Mouse (Mus musculus) lung, postnatal 0 days (tissue): Measurements from ENCODE around the gene Fyb2. TPM values are rescaled to one million over a fixed set of nuclear protein-coding genes. Genes with fewer than 3 reads are reported as not detected.
"Not testable (repeated sequence)": the region's sequence is repeated elsewhere in the genome, so short reads cannot be mapped to it uniquely, and the experiment has no call there.

Source experiments
- ATAC-seq: fragments of 200-750 bp; cut with Nextera tagmentation; 2 replicates; pipeline ENCODE4 v1.8.0; 2017; ENCODE audit warnings: moderate library complexity
- DNase-seq: peaks from one replicate; pipeline ENCODE4 v3.0.0-alpha.2; 2016; ENCODE audit warnings: low spot score
- H3K27ac ChIP-seq: fragments of 300-500 bp; sonication (generic); 2 replicates; pipeline ENCODE4 v1.5.1; 2014; ENCODE audit warnings: antibody characterized with exemption, mild to moderate bottlenecking, low read length, mixed read lengths
- H3K27me3 ChIP-seq: fragments of 300-500 bp; sonication (generic); replicated peaks from 2 replicates; pipeline ENCODE4 v1.6.1; 2014; ENCODE audit warnings: low read length, mixed read lengths; ENCODE audit not compliant: insufficient read depth
- H3K36me3 ChIP-seq: fragments of 300-500 bp; sonication (generic); 2 replicates; pipeline ENCODE4 v1.6.1; 2014; ENCODE audit warnings: low read length, mixed read lengths; ENCODE audit not compliant: insufficient read depth
- H3K4me1 ChIP-seq: fragments of 300-500 bp; sonication (generic); 2 replicates; pipeline ENCODE4 v1.6.1; 2014; ENCODE audit warnings: antibody characterized with exemption, low read depth, low read length, mixed read lengths; ENCODE audit not compliant: insufficient read depth
- H3K4me2 ChIP-seq: fragments of 300-500 bp; sonication (generic); replicated peaks from 2 replicates; pipeline ENCODE4 v1.6.1; 2014; ENCODE audit warnings: low read depth, mild to moderate bottlenecking, low read length, moderate library complexity, mixed read lengths
- H3K4me3 ChIP-seq: fragments of 300-500 bp; sonication (generic); 2 replicates; pipeline ENCODE4 v1.5.1; 2014; ENCODE audit warnings: low read depth, low read length
- H3K9ac ChIP-seq: fragments of 300-500 bp; sonication (generic); replicated peaks from 2 replicates; pipeline ENCODE4 v1.6.1; 2014; ENCODE audit warnings: low read depth, mild to moderate bottlenecking
- H3K9me3 ChIP-seq: fragments of 300-500 bp; sonication (generic); 2 replicates; pipeline ENCODE4 v1.6.1; 2016; ENCODE audit warnings: low read length, mixed read lengths
- CTCF ChIP-seq: IDR thresholded peaks from 2 replicates; pipeline ENCODE4 v1.5.1; 2016; ENCODE audit warnings: antibody characterized with exemption, mild to moderate bottlenecking
- EP300 ChIP-seq: IDR thresholded peaks from 2 replicates; pipeline ENCODE4 v1.6.1; 2016; ENCODE audit warnings: antibody characterized with exemption, mild to moderate bottlenecking, control low read depth
- WGBS: fragments of 180-500 bp; shearing (Covaris S2); extraction: QIAGEN DNeasy Blood & Tissue Kit; methylation state at CpG from one replicate; pipeline ENCODE4 v1.1.7; 2014; 5-methylcytosine and 5-hydroxymethylcytosine counted together
- polyA plus RNA-seq: library from polyadenylated mRNA; unstranded; fragments of >200 nt; fragmentation: Nextera tagmentation; extraction: Ambion mirVana; gene quantifications from 2 replicates; pipeline ENCODE4 v1.2.1, GENCODE M21; 2015

The Fyb2 gene
- polyA plus RNA-seq, 1 experiment from 2014 or later: 0.08 TPM

DNA sequence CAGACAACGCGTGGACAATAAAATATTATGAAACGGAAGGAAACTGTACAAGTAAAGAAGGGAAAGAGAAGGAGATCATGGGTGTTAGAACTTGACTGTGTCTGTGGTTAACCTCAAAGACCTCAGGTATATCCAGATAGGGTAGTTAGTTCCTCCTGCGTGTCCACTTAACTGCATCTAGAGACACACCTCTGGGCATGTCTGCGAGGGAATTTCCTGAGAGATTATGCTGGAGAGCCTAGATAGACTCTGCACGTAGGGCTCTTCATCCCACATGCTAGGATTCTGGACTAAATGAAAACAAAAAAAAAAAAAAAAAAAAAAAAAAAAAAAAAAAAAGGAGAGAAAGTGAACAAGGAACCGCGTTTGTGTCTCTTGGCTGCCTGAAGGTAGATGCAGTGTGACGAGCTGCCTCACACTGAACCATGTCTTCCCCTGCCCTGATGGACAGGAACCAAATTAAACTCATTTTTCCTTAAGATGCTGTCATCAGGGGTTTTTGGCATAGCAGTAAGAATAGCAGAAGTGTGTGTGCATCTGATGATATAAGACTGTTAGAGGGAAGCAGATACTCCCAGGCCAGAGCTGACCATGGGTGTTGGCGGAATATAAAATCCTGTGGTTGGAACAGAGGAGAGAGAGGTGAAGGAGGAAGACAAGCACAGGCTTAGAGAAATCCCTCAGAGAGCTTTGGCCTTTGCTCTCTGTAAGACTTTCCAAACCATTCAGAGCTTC is 80.1 kb downstream of the Fyb2 start:
- no peak overlapping the region for H3K4me3 ChIP-seq
- WGBS: 82% methylated on average over 10 of the region's 10 CpGs
- TF ChIP-seq CTCF: no peak
- no peak for TF ChIP-seq EP300
- no peaks in the 10 kb centered on the region for H3K36me3 ChIP-seq
- H3K9me3 ChIP-seq: no peaks in the 10 kb centered on the region
- ATAC-seq (no peak), DNase-seq (no peak)
- H3K4me1 ChIP-seq: no peaks in the 10 kb centered on the region
- H3K27ac ChIP-seq: no peak overlapping the region
- H3K27me3 ChIP-seq: no peaks in the 10 kb centered on the region
- no peak overlapping the region for H3K4me2 ChIP-seq
- H3K9ac ChIP-seq: no peak overlapping the region

DNA sequence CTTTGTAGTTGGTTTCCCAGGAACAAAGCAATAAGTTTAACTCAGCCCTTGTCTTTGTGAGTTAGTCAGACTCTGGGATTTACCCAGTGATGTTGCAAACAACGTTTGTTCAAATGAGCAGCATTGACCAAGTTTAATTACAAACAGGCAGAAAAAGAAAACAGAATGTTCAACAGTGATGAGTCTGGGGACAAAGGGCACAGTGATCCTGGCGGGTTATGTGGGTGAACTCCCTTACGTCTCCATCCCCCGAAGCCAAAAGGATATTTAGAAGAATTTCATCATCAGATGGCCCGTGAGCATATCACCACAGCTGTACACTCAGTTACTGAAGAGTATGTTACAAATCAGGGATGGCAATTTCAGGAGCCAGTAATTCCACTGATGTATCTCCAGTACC is 86.4 kb downstream of the Fyb2 start:
- no peaks in the 10 kb centered on the region for H3K4me1 ChIP-seq
- H3K4me3 ChIP-seq: no peak overlapping the region
- no peaks in the 10 kb centered on the region for H3K9me3 ChIP-seq
- no peak overlapping the region for H3K9ac ChIP-seq
- H3K36me3 ChIP-seq: no peaks in the 10 kb centered on the region
- no peak overlapping the region for H3K4me2 ChIP-seq
- 62% methylated on average over 5 of the region's 5 CpGs for WGBS
- TF ChIP-seq CTCF: no peak
- no peak for TF ChIP-seq EP300
- H3K27ac ChIP-seq: no peak overlapping the region
- H3K27me3 ChIP-seq: no peaks in the 10 kb centered on the region
- ATAC-seq (no peak), DNase-seq (no peak)

DNA sequence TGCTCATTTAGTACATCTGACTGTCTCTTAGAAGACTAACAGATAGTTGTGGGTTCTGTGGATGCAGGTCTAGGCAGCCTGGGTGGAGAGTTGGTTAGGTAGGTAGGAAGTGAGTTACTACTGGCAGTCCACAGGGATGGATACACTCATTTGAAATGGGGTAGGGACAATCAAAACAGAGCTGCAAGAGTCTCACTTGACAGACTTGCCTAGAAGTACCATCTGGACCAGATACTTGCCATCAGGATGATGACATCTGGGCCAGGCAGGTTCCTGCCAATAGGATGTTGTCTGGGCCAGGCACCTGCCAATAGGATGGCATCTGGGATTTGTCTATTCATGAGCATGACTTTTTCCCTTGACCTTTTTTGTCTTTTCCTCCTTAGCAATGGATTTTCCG is 88.5 kb downstream of the Fyb2 start:
- H3K9me3 ChIP-seq: no peaks in the 10 kb centered on the region
- TF ChIP-seq CTCF: no peak
- H3K27me3 ChIP-seq: no peaks in the 10 kb centered on the region
- H3K36me3 ChIP-seq: no peaks in the 10 kb centered on the region
- no peak for DNase-seq
- no peak overlapping the region for H3K4me2 ChIP-seq
- H3K4me3 ChIP-seq: no peak overlapping the region
- no peak overlapping the region for H3K27ac ChIP-seq
- H3K4me1 ChIP-seq: no peaks in the 10 kb centered on the region
- ATAC-seq: no peak
- 86% methylated on average over 1 of the region's 1 CpGs for WGBS
- H3K9ac ChIP-seq: no peak overlapping the region

DNA sequence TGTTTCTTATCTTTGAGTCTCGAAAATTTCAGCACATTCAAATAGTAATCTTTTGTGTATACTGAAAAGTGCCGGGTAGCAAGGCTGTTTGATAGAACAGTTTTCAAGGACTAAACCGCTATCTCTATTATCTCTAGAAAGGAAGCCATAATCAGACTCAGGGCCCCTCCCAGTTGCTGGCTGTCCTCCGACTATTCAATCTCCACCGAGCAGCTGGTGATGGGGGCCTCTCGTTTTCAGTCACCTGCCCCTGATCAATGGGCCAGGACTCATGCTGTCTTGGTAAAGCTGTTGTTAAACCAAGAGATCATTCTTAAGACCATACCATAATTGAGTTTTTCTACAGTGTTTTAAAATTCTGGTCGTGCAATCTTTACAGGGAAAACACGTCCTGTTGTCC is 90.9 kb downstream of the Fyb2 start:
- no peak overlapping the region for H3K4me3 ChIP-seq
- H3K9me3 ChIP-seq: no peaks in the 10 kb centered on the region
- ATAC-seq: no peak
- WGBS: 57% methylated on average over 8 of the region's 8 CpGs
- TF ChIP-seq EP300 (no peak), CTCF (no peak)
- no peak overlapping the region for H3K9ac ChIP-seq
- H3K4me1 ChIP-seq: no peaks in the 10 kb centered on the region
- H3K4me2 ChIP-seq: no peak overlapping the region
- DNase-seq: no peak
- H3K36me3 ChIP-seq: no peaks in the 10 kb centered on the region
- H3K27me3 ChIP-seq: no peaks in the 10 kb centered on the region
- H3K27ac ChIP-seq: no peak overlapping the region

DNA sequence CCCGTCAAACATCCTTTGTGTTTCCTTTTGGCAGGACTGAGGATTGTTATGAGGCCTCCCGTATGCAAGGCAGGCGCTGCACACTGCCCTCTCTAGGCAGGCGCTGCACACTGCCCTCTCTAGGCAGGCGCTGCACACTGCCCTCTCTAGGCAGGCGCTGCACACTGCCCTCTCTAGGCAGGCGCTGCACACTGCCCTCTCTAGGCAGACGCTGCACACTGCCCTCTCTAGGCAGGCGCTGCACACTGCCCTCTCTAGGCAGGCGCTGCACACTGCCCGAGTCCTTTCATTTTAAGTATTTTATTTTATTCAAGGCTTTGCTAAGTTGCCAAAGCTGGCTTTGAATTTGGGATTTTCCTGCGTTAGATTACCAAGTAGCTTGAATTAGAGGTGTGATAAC is 91.4 kb downstream of the Fyb2 start:
- not testable (repeated sequence) for H3K4me1 ChIP-seq, DNase-seq, H3K27me3 ChIP-seq, H3K27ac ChIP-seq, H3K9me3 ChIP-seq, H3K9ac ChIP-seq, ATAC-seq, H3K36me3 ChIP-seq, H3K4me2 ChIP-seq, H3K4me3 ChIP-seq
- WGBS: 88% methylated on average over 11 of the region's 12 CpGs
- TF ChIP-seq CTCF: peak; percentile 65

DNA sequence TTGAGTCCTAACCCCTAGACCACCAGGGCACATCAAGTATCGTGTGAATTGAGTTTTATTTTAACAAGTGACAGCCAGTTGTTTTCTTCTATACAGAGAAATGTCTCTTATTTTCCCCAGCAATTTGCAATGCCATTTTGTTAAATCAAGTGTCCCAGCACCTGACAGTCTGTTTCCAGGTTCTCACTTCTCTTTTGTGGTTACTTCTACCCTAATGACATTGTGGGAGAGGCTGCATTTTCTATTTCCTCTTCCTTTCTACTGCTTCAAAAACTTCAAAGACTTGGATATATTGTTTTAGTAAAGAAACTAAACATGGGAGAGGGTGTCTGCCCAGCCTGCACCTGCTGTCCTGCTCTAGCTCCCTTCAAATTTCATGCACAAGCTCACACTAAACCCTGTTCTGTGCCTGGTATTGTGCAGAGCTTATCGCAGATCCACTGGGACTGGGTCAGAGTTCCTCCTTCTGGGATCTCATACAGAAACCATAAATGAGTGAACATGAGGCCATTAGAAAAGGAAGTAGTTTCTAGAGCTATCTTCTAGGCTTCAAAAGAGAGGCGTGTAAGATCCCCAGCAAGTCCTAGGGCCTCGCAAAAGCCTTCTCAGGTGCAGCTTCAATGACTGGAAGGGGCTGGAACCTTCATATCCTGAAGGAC is 94.2 kb downstream of the Fyb2 start:
- Histone ChIP-seq H3K36me3 (no peaks in the 10 kb centered on the region), H3K4me1 (no peaks in the 10 kb centered on the region), H3K27ac (no peak overlapping the region), H3K9ac (no peak overlapping the region), H3K4me3 (no peak overlapping the region), H3K4me2 (no peak overlapping the region), H3K9me3 (no peaks in the 10 kb centered on the region), H3K27me3 (no peaks in the 10 kb centered on the region)
- TF ChIP-seq CTCF (no peak), EP300 (no peak)
- DNase-seq: no peak
- no peak for ATAC-seq
- WGBS: 79% methylated on average over 4 of the region's 4 CpGs
